Mouse (Mus musculus) liver, embryonic 11.5 days (tissue): ENCODE results near the gene Tent4b. TPM values are rescaled to one million over a fixed set of nuclear protein-coding genes. Genes with fewer than 3 reads are reported as not detected.

Experiments used
- ATAC-seq: fragments of 200-750 bp; cut with Nextera tagmentation; replicated peaks from 2 replicates; pipeline ENCODE4 v1.8.0; 2017; ENCODE audit warnings: moderate number of reproducible peaks, mild to moderate bottlenecking, moderate TSS enrichment, moderate library complexity; ENCODE audit not compliant: low FRiP score
- DNase-seq: peaks from one replicate; pipeline ENCODE4 v3.0.0-alpha.2; 2017; ENCODE audit warnings: low spot score
- H3K27ac ChIP-seq: fragments of 300-500 bp; sonication (generic); 2 replicates; pipeline ENCODE4 v1.5.1; 2014; ENCODE audit warnings: mild to moderate bottlenecking, low read depth, low read length, control low read depth
- H3K27me3 ChIP-seq: fragments of 300-500 bp; sonication (generic); replicated peaks from 2 replicates; pipeline ENCODE4 v1.6.1; 2014; ENCODE audit warnings: low read length, mixed read lengths; ENCODE audit not compliant: control insufficient read depth, insufficient read depth
- H3K36me3 ChIP-seq: fragments of 300-500 bp; sonication (generic); 2 replicates; pipeline ENCODE4 v1.6.1; 2014; ENCODE audit warnings: mild to moderate bottlenecking, low read length, moderate library complexity, mixed read lengths; ENCODE audit not compliant: control insufficient read depth, insufficient read depth
- H3K4me1 ChIP-seq: fragments of 300-500 bp; sonication (generic); replicated peaks from 2 replicates; pipeline ENCODE4 v1.6.1; 2014; ENCODE audit warnings: low read length, mixed read lengths; ENCODE audit not compliant: control insufficient read depth, insufficient read depth
- H3K4me2 ChIP-seq: fragments of 300-500 bp; sonication (generic); 2 replicates; pipeline ENCODE4 v1.6.1; 2014; ENCODE audit warnings: mild to moderate bottlenecking, control low read depth, moderate library complexity
- H3K4me3 ChIP-seq: fragments of 300-500 bp; sonication (generic); 2 replicates; pipeline ENCODE4 v1.5.1; 2014; ENCODE audit warnings: low read depth, low read length, control low read depth
- H3K9ac ChIP-seq: fragments of 300-500 bp; sonication (generic); 2 replicates; pipeline ENCODE4 v1.6.1; 2014; ENCODE audit warnings: low read depth, low read length, control low read depth
- H3K9me3 ChIP-seq: fragments of 300-500 bp; sonication (generic); 2 replicates; pipeline ENCODE4 v1.6.1; 2016; ENCODE audit warnings: low read length, inconsistent platforms, mixed read lengths; ENCODE audit not compliant: control insufficient read depth
- WGBS: fragments of 180-500 bp; shearing (Covaris S2); extraction: QIAGEN DNeasy Blood & Tissue Kit; methylation state at CpG from one replicate; pipeline ENCODE4 v1.1.7; 2014; 5-methylcytosine and 5-hydroxymethylcytosine counted together
- polyA plus RNA-seq: library from polyadenylated mRNA; unstranded; fragments of >200 nt; fragmentation: Nextera tagmentation; extraction: Ambion mirVana; gene quantifications from 2 replicates; pipeline ENCODE4 v1.2.1, GENCODE M21; 2014

Gene Tent4b
- polyA plus RNA-seq, 1 experiment from 2014 or later, result 11.2 TPM

GRCm38 (mm10) chr8:88279220-88279619 lies 80.2 kb downstream of the Tent4b start:
- Histone ChIP-seq H3K4me2 (peak overlapping the region; percentile 61), H3K27ac (peak overlapping the region; percentile 93), H3K27me3 (no peaks in the 10 kb centered on the region), H3K36me3 (no peaks in the 10 kb centered on the region), H3K9me3 (no peaks in the 10 kb centered on the region), H3K4me3 (peak overlapping the region; percentile 23), H3K9ac (peak overlapping the region; percentile 40), H3K4me1 (peaks cover 36% of the 10 kb centered on the region)
- 30% methylated on average over 5 of the region's 5 CpGs for WGBS
- ATAC-seq (peak; percentile 71), DNase-seq (no peak)

DNA sequence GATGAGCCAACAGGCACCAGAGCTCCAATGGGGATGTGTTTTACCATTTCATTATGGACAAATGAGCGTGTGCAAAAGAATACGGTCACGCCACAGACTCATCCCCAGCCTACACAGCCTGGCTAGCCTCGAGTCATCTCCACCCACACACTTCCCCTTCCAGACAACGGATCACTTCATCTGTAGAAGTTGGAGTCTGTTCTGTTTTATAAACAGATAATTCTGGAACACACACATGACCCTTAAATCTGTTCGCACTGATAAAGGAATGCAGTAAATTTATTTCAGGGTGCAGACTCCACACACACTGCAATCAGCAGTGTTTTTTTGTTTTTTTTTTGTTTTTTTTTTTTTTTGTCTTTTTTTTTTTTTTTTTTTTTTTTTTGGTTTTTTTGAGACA lies 80.7 kb downstream of the Tent4b start:
- peak overlapping the region; percentile 23 for H3K4me3 ChIP-seq
- DNase-seq, result no peak
- peak overlapping the region; percentile 61 for H3K4me2 ChIP-seq
- peak; percentile 92 for ATAC-seq
- H3K4me1 ChIP-seq, result peaks cover 34% of the 10 kb centered on the region
- no peaks in the 10 kb centered on the region for H3K36me3 ChIP-seq
- peak overlapping the region; percentile 40 for H3K9ac ChIP-seq
- 32% methylated on average over 6 of the region's 6 CpGs for WGBS
- no peaks in the 10 kb centered on the region for H3K9me3 ChIP-seq
- no peaks in the 10 kb centered on the region for H3K27me3 ChIP-seq
- H3K27ac ChIP-seq, result peak overlapping the region; percentile 93

GRCm38 (mm10) chr8:88280904-88281303 lies 81.9 kb downstream of the Tent4b start:
- no peak overlapping the region for H3K9ac ChIP-seq
- ATAC-seq (peak; percentile 37), DNase-seq (no peak)
- H3K36me3 ChIP-seq, result no peaks in the 10 kb centered on the region
- no peak overlapping the region for H3K27ac ChIP-seq
- no peak overlapping the region for H3K4me2 ChIP-seq
- H3K27me3 ChIP-seq, result no peaks in the 10 kb centered on the region
- no peaks in the 10 kb centered on the region for H3K9me3 ChIP-seq
- peaks cover 42% of the 10 kb centered on the region for H3K4me1 ChIP-seq
- WGBS, result 43% methylated on average over 7 of the region's 7 CpGs
- H3K4me3 ChIP-seq, result no peak overlapping the region

- DNase-seq, result no peak
- no peaks in the 10 kb centered on the region for H3K9me3 ChIP-seq
- no peaks in the 10 kb centered on the region for H3K27me3 ChIP-seq
- ATAC-seq, result no peak
- no peaks in the 10 kb centered on the region for H3K36me3 ChIP-seq
- 29% methylated on average over 8 of the region's 8 CpGs for WGBS
- H3K4me3 ChIP-seq, result no peak overlapping the region
- H3K4me1 ChIP-seq, result peaks cover 44% of the 10 kb centered on the region
- H3K27ac ChIP-seq, result no peak overlapping the region
- H3K4me2 ChIP-seq, result no peak overlapping the region
- no peak overlapping the region for H3K9ac ChIP-seq
Measured at GRCm38 (mm10) chr8:88282684-88283083, 83.7 kb downstream of the Tent4b start.

DNA sequence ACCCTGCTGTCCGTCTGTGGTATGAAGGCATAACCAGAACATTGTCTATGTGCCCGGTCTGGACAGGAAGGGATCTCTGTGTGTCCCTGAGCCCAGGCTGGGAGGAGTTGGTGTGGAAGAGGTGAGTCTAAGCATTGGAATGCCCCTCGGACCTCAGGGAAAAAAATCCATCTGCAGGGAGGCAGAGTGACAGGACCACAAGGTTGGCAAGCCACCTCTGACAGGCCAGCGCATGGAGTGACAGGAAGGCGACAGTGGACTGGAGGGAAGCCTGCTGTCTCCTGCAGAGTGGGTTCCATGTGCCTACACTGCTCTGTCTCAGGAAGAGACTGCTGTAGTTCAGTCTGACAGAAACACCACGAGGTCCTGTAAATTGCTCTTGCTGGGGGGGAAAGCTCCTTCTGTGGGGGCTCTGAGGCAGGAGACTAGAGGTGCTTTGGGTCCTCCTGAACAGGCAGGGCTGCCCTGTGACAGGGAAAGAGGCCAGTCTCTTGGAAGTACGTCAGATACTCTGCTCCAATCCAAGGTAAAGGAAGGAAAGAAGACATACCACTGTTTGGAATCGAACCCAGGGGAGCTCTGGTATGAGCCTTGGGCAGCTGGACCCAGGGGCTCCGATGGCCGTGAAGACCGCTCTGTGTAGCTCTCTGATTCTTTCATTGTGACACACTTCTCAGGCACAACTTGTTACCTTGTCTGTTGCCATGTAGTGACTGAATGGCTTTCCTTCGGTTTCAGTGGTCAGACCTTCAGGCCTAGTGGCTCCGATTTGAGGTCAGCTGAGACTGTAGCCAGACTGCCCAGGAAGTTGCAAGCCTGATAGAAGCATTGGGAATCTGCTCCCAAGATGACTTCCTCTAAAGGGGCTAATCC lies 84.5 kb downstream of the Tent4b start:
- DNase-seq, result no peak
- Histone ChIP-seq H3K36me3 (no peaks in the 10 kb centered on the region), H3K27ac (no peak overlapping the region), H3K9me3 (no peaks in the 10 kb centered on the region), H3K4me2 (no peak overlapping the region), H3K27me3 (no peaks in the 10 kb centered on the region), H3K9ac (no peak overlapping the region), H3K4me1 (peaks cover 50% of the 10 kb centered on the region), H3K4me3 (no peak overlapping the region)
- ATAC-seq, result no peak
- WGBS, result 69% methylated on average over 13 of the region's 13 CpGs

DNA sequence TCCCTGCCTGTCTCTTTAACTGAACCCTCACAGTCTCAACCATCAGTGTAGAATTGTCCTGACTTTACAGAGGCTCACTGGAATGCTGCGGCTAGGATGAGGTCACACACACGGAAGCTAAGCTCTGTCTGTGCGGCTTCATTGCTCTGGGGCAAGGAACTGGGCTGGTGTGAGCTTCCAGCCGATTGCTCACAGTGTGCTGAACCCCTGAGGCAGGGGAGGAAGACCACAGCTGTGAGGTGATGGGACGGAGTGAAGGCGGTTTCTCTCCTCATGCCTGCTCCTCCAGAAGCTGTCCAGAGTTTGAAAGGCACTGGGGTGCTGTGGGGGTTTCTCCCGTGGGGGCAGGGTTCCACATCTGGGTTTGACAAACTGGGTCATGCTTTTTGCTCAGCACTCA lies 85.7 kb downstream of the Tent4b start:
- WGBS, result 63% methylated on average over 7 of the region's 7 CpGs
- no peaks in the 10 kb centered on the region for H3K27me3 ChIP-seq
- no peak overlapping the region for H3K4me2 ChIP-seq
- no peaks in the 10 kb centered on the region for H3K9me3 ChIP-seq
- no peak overlapping the region for H3K27ac ChIP-seq
- no peaks in the 10 kb centered on the region for H3K36me3 ChIP-seq
- ATAC-seq (no peak), DNase-seq (no peak)
- no peak overlapping the region for H3K9ac ChIP-seq
- H3K4me1 ChIP-seq, result peaks cover 50% of the 10 kb centered on the region
- H3K4me3 ChIP-seq, result no peak overlapping the region

DNA sequence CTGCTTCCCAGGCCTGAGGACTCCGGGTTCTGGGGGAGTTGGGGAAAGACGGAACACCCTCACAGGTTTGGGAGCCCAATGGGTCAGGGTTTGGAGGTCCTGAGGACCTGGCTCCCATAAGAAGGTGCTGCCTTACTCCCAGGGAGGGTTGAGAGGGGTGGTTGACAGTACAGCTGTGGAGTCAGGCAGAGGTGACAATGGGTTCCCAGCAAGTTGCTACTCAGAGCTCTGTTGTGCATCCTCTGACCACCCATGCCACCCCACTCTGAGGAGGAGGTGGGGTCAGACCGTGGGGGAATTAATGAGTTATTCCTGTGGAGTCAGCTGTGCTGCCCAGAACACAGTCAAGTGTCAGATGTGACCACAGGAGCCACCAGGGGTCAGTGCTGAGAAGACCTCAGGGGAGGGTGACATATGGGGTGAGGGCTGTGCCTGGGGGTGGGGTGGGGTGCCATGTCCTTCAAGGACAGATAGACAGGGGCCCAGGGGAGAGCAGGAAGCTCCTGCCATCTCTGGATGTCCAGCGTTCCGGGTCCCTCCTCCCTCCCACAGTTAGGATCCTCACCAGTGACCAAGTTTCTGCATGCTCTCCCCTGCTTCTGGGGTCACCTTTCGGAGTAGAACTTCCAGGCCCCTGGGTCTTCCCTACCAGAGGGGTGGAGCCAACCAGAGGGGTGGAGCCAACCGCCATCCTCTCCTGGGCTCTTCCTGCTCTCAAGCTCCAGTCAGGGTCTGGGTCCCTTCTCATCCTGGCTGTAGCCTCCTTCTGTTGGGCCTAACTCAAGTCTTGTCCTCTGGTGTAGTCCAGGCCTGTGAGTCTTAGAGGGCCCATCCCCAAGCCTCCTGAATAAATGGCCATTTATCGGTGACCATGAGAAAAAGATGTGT lies 86.7 kb downstream of the Tent4b start:
- Histone ChIP-seq H3K4me3 (no peak overlapping the region), H3K27ac (peak overlapping the region; percentile 45), H3K9me3 (no peaks in the 10 kb centered on the region), H3K9ac (no peak overlapping the region), H3K4me1 (peaks cover 56% of the 10 kb centered on the region), H3K36me3 (no peaks in the 10 kb centered on the region), H3K27me3 (no peaks in the 10 kb centered on the region), H3K4me2 (0 out of 2 replicates have a peak overlapping the region, but pooled peaks have one; percentile 16)
- no peak for DNase-seq
- peak; percentile 46 for ATAC-seq
- WGBS, result 66% methylated on average over 8 of the region's 8 CpGs

DNA sequence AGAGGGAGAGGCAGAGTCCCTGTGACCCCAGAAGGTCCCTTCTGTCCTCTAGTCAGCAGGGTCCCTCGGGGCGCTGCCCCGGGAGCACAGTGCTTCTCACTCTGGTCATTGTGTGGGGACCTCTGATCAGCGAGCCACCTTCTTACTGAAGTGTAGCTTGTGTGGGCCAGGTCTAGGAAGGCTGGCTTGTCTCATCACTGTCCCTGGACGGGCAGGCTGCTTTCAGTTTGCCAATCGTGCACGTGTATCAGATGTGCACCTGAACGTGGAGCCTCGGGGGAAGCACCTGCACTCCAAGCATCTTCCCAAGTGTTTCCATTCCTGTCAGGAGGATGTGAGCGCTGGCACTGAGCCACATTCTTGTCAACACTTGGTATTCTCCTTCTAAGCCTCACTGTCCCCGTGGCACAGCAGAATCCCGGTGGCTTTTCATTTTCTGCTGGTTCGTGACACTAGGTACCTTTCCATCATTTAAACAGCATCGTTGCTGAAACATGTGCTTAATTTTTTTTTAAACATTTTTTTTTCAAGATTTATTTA lies 87.5 kb downstream of the Tent4b start:
- Histone ChIP-seq H3K4me2 (0 out of 2 replicates have a peak overlapping the region, but pooled peaks have one; percentile 16), H3K4me3 (no peak overlapping the region), H3K27me3 (no peaks in the 10 kb centered on the region), H3K27ac (peak overlapping the region; percentile 45), H3K36me3 (no peaks in the 10 kb centered on the region), H3K9ac (no peak overlapping the region), H3K9me3 (no peaks in the 10 kb centered on the region), H3K4me1 (peaks cover 55% of the 10 kb centered on the region)
- 85% methylated on average over 14 of the region's 14 CpGs for WGBS
- DNase-seq (no peak), ATAC-seq (no peak)
